Mouse (Mus musculus) heart, adult 11 months (tissue): ENCODE measurements around the gene Trem2.

Experiments used
- DNase-seq: peaks from one replicate; pipeline ENCODE4 v3.0.0; 2022

Gene Trem2

DNA sequence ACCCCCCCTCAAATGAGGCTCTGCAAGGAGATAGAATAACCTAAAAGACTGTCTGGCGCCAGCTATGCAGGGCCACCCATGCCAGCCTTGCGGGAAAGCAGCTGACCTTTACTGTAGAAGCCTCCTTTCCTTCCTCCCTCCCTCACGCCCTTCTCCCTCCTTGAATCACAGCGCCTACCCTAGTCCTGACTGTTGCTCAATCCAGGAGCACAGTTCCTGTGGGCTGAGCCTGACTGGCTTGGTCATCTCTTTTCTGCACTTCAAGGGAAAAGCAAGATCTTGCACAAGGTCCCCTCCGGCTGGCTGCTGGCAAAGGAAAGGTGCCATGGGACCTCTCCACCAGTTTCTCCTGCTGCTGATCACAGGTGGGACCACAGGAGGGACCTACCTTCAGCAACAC lies at the start of gene Trem2:
TSS of gene Trem2 (plus strand) at position 171 of the 400 bp plus-strand sequence.
- DNase-seq: peak; percentile 95

DNA sequence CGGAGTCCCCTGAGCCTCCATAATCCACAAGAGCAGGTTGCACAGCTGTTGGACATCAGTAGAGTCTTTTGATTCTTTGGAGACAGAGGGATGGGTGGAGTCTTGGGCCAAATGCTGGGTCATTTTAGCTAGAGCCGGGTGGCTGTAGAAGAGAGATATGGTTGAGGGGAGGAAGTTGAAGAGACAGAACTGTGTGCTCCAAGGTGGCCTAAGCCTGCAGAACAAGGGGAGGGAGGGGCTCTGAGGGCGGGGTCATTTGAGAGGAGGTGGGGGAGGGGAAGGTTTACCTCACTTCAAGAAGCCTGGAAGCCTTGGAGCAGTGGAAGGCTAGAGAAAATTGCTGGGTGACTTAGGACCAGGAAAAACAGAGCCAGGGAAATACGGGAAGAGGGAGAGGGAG lies 47.0 kb upstream of the Trem2 start, which contains the start of gene Treml2:
TSS of gene Treml2 (plus strand) at position 296 of the 400 bp plus-strand sequence.
- peak; percentile 76 for DNase-seq

DNA sequence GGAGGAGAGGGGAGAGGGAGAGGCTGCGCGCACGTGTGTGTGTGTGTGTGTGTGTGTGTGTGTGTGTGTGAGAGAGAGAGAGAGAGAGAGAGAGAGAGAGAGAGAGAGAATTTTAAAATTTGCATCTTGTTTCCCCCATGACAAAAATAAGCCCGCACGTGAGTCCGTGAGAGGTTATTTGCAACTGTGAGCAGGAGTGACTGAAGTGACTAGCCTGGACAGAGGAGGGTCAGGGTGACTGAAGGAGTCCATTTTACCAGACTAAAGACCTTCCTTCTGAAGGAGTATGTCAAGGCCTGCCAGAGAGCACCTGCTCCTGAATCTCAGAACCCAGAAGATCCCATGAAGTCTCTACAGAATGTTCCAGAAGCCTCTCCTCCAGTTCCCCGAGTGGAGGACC lies 46.4 kb upstream of the Trem2 start:
- DNase-seq: no peak

DNA sequence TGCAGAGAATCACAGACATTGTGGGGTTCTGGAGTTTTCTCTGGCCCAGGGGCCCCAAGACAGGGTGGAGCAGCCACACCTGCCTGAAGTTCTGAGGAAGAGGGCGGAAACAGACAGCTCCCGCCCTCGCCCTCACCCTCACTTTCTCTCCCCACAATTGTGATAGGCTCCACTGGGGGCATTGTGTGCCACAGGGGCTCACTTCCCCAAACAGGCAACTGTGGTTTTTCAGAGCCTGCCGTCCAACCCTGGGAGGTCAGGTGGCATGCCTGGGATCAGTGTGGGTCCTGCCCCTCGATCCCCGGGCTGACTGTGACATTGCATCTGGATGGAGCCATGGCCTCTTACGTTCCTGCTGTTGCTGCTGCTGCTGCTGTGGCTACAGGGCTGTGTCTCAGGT lies 46.0 kb upstream of the Trem2 start:
- DNase-seq: peak; percentile 93

DNA sequence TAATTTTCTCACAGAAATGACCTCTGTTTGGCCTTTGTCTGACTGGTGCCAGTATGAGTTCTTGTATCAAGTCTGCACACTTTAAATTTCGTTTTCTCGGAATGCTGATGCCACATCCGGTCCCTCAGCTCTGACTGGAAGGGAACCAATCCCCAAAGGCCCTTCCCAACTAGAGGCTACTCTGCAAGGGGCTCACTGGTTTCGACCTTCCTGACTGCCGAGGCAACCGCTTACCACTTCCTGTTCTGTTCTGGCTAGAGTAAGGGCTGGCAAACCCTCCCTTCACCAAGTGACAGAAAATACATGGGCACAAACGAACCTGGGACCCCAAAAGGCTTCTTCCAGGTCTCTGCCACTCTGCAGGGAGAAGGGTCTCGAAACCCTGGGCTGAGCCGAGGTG lies 45.3 kb upstream of the Trem2 start:
- DNase-seq: peak; percentile 84

DNA sequence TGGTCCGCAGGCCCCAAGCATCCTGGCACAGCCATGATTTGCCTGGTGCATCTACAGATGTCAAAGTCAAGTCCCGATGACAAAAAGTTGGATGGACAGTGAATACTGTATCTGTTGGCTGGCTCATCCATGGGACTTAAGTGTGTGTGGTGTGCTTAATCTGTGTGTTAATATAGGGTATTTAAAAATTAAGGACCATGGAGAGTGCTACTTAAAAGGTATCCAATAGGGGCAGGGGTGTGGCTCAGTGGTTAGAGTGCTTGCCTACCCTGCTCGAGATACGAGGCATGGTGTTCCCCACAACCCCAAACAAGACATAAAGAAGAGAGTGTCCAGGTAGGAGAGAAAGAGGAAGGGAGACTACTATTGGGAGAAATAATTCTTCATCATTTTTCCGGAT lies 44.4 kb upstream of the Trem2 start:
- DNase-seq: peak; percentile 52

DNA sequence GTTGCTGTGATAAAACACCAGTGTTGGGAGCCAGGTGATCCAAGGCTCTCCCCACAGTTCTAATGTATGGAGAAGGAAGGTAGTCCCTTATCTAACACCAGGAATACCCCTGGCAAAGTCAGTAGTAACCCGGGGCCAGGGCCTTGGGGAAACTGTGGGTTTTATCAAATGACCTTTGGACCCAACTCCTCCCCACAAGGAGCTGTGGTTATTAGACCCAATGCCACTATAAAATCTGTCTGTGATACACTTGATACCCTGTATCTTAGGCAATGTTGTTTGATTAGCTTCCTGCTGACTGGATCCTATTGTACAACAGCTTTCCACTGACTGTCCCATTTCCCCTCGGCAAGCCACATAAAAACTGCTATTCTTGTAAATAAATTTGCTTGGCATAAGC lies 34.1 kb upstream of the Trem2 start:
- no peak for DNase-seq

DNA sequence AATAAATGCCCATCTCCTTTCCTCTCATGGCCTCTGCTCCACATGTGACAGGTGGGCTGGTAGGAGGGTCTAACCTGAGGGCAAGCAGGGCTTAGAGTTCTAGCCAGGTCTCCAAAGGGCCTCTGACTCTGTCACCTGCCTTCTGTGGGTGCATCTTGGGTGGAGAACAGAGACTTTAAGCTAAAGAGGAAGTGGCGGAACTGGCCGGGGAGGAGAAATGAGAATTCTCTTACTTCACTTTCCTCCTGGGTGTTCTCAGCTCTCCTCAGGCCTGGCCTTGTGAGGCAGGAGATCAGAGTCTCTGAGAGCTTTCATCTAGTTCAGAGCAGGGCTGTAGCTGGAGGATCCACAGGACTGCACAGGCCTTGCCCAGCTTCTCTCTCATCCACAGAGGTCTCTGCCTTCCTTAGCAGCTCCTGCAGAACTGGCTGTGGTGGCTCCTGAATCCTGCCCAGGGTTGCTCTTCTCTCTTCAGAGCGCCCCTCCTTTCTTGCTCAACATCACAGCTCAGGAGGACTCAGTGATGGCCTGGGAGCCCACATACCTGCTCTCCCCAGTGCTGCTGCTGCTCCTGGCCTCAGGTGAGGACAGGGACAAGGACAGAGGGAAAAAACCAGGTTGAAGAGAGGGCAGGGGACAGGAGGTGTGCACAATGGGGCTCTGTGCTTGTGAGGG lies 30.2 kb upstream of the Trem2 start, which contains the start of gene B430306N03Rik:
TSS of gene B430306N03Rik (plus strand) at position 237 of the 675 bp plus-strand sequence.
- DNase-seq: peak; percentile 90

DNA sequence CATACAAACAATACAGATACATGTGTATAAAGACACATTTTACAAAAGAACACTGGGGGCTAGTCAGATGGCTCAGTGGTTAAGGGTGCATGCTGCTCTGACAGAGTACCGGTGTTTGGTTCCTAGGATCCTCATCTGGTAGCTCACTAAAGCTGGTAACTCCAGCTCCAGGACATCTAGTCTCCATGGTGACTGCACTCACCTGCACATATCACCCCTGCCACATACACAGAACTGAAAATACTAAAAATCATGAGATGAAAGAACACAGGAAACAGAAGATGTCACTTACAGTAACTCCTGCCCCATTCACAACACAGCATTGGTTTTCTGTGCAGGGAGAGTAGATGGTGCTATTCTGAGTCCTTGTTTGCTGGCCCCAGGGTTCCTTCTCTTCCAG lies 27.5 kb upstream of the Trem2 start:
- no peak for DNase-seq

DNA sequence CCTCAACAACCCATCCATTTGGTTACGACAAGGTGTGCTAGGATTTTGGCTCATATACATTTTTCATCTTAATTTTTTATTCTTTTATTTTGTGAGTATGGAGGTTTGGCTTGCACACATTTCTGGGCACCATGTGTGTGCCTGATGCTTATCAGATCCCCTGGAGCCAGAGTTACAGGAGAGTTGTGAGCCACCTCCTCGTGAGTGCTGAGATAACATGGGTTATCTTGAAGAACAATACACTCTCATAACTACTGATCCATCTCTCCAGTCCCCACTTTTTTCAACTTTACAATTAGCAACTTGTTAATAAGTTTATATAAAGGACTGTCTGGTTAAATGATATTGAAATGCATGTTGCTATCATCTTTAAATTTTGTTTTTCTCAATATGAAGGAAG lies 24.9 kb upstream of the Trem2 start:
- peak; percentile 17 for DNase-seq

DNA sequence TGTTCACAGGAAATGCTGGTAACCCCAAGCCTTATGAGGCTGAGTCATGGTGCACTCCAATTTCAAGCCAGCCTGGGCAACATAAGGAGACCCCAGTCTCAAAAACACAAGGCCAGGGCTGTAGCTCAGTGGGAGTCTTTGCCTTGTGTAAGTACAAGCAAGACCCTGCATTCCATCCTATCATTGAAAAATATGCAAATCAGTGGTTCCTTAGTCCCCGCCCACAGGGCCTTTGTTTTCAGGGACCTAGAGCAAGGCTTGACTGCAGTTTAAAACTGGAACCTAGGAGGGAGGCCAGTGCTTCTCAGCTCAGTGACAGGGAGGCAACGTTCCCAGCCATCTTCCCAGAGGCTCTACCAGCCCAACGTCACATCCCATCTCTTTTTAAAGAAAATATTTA lies 23.0 kb upstream of the Trem2 start:
- no peak for DNase-seq

DNA sequence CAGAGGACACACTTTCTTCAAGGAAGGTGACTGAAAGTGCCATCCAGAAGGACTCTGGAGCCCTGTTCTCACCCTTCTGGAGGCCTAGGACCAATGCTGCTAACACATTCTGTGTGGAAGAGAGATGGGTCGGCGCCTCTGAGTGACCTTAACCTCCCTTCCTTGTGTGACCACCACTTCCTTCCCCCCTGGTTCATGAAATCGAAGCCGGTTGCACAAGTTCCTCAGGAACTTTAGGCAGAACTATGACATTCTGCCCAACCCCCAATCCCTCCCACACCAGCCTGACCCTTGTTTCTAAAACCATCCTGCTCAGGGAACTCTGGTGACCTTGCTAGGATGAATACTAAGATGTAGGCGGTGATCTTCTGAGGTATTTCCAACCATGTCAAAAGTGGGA lies 21.9 kb upstream of the Trem2 start:
- peak; percentile 92 for DNase-seq

DNA sequence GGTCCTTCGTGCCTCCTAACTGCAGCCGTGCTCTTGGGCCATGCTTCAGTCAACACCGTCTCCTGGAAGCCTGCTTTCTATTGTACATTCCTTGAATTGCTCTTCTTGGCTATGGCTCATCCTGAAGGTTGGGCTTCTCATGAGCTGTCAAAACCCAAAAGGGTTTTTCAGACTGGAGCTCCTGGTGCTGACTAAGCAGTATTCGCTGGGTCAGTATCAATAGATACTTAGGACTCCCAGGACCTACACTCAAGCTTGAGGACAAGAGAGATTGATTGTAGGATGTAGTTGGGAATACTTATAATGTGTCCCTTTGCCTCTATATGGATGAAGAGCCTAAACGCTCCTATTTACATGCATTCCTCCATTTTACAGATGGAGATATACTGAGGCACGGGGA lies 21.1 kb upstream of the Trem2 start:
- no peak for DNase-seq

DNA sequence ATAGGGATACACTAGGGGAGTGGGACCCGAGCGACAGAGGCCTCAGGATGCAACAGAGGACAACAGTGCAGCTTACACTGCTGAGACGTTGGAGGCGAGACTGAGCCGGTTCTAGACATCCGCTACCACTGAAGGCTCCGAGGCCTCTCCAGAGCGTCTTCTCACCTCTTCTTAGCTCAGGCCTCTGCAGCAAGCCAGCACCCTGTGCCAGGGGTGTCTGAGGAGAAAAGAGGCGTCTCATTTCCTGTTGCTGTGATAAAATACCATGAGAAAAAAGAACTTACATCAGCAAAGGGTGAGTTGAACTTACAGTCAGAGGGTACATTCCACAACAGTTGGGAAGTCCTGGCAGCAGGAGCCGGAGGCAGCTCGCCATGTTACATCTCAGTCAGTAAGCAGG lies 20.6 kb upstream of the Trem2 start:
- DNase-seq: no peak

DNA sequence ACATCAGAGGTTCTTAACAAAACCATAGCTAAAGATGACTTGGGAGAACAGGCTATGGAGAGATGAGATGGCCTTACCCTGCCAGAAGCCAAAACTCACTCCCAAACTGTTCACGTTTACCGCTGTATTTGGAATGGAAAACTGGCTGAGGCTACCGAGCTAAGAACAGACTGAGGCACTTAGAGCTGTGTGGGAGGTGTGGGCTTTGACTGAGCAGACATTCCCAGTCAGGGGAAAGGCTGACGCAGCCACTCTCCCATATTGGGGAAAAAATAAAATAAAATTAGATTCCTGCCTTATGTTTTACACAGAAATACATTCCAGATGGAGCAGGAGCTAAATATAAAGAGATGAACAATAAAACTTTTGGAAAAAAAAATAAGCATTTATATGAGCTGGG lies 19.5 kb upstream of the Trem2 start:
- no peak for DNase-seq

DNA sequence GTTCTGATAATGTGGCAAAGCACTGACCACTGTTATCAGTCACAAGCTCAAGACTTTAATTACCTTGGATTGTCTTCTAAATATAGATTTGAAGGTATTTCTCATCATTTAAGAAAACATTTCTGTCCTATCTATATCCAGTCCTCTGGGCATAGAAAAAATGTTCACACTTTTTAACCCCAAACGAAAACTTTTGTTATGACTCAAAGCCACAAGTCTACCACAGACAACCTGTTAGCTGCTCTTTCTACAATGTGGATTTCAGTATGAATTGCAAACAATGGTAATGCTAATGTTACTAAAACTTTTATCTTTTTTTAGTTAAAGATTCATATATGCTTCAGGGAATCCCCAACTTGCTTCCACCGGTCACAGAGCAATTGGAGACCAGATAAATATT lies 13.7 kb upstream of the Trem2 start:
- DNase-seq: no peak

DNA sequence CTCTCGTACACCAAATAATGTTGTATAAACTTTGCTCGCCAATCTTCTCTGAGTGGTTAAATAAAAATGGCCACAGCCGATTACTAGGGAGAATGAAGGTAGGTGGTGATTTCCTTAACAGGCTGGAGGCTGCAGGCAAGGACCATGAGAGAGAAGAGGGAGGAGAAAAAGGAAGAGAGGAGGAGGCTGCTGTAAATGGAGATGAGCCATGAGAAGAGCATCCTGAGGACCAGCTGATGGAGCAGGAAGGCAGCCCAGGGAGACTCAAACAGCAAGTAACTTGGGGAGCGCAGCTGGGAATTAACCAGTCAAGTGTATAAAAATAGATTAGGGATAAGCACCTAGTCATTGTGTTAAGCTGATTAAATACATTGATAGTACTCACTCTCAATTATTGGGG lies 12.0 kb upstream of the Trem2 start:
- DNase-seq: no peak

DNA sequence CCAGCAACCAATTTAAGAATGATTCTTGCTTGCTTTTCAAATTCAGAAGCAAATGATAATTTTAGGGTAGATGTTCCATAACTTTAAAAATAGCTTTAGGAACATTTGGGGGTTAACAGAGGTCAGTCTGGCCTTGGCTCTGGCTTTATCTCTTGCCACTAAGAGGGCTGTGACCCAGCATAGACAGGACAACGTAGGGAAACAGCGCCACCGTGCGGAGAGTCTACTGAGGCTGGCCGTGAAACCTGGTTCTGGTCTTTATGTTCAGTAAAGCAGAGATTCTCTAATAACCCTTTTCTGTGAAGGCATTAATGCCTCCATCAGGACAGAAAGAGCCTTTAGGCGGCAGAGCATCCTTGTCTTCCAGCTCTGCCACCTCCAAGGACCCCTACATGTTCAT lies 9.3 kb upstream of the Trem2 start:
- peak; percentile 96 for DNase-seq

DNA sequence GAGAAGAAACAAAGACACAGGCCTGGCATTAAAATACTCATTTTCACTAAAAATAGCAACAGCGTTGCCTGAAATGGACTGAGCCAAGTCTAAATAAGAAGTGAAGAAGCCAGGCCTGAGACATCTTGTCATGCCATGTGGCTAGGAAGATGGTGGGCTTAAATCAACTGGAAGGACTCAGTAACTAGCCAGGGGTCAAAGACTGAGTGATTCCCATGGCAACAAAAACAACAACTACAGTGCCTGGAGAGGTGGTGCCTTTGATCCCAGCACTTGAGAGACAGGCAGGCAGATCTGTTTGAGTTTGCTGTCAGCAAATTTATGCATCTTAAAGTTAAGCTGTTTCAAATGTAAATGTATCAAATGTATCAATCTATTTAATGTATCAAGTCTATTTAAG lies 5.9 kb upstream of the Trem2 start:
- DNase-seq: no peak

DNA sequence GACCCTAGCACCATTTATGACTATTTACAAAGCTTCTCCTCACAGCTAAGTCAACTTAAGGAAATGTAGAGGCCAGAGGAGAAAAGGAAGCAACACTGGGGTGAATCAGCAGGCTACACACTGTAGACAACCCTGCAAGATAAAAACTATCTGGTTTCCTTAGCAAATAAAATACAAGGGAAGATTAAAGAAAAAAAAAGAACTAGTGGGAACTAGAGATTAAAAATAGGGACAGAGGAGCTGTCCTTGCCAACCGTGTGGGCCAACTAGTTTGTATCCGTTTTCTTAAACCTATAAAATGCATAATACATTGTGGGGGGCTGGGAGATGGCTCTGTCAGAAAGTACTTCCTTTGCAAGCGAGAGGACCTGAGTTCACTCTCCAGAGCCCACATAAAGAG lies 4.3 kb upstream of the Trem2 start:
- no peak for DNase-seq

DNA sequence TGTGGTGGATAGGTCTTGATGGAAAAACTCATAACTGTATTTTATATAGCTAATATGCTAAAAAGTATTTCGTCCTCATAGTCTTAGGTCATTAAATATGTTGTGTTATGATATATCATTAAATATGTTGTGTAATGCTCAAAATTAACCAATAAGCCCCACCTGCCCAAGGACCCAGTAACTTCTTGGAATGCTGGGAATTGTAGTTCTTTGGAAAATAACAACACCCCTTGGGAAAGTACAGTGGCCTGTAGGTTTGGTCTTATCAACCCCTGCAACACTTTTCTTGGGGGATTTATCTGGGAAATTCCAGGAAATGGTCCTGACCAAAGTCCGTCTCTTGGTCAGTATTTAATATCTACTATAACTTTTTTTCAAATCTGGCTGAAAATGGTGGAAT lies 3.1 kb upstream of the Trem2 start:
- DNase-seq: no peak

DNA sequence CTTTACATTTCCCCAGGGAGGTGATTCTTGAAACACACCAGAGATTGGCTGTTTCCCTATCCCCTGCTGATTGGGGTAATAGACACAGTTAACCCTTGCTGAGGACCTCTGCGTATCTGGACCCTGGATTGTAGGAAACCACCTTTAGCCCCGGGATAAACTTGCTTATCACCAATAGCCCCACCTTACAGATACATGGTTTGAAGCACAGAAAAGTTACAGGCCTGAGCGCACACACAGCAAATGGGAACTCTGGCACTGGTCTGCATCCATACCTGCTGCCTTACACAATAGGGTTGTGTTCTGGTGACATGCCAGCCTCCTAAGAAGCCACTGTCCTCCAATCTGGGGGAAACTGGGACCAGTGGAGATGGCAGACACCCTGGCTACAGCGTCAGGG lies 377 bp upstream of the Trem2 start:
- DNase-seq: no peak

DNA sequence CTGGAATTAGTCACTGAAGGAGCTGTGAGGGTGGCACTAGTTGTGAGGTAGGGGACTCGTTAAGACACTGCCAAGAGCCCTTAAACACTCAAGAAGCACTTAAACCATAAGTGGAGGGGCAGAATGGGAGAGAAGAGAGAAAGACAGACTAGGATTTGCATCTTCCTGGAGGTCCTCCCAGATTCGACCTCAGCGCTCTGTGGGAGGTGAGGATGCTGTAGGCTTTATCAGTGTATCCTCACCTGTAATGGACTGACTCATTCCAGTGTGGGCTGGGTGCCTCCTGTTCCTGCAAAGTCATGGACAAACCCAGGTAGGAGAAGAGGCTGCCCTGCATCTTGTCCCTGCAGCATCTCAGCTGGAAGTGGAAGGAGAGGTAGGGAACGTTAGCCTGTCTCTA lies 633 bp downstream of the Trem2 start:
- DNase-seq: no peak

DNA sequence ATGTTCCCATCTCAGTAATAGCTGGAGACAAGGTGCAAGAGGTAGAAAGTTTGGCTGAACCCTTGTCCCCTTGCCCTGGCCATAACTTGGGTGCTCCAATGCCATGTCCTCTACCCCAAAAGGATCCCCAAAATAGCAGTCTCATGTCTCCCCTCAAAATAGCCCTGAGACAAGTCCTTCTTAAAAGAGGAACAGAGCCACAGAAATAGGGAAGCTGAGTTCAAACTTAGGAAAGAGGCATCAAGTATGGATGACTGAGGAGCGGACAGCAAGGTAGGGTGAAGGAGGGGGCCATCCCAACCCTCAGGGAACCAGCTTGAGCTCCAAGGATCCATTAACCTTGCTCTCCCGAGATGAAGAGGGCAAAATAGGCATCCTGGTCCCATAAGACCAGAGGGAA lies 1.1 kb downstream of the Trem2 start:
- DNase-seq: no peak

DNA sequence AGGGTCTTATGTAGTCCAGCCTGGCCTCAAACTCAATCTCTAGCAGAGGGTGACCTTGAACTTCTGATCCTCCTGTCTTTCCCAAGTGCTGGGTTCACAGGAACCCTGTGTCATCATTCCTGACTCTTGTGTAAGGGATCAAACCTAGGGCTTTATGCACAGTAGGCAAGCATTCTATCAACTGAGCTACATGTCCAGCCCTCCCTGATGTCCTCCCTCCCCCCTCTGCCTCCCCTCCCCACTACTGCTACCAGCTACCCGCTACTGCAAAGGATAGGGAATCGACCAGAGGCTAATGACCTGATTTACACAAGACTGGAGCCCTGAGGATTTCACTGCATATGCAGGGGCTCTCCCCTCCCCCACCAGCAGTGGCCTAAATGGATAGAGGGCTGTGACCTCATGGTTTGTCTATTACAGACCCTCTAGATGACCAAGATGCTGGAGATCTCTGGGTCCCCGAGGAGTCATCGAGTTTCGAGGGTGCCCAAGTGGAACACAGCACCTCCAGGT lies 4.5 kb downstream of the Trem2 start:
- DNase-seq: no peak
